8 mouse cellular contexts compared by ENCODE assay signal in the genomic region with DNA sequence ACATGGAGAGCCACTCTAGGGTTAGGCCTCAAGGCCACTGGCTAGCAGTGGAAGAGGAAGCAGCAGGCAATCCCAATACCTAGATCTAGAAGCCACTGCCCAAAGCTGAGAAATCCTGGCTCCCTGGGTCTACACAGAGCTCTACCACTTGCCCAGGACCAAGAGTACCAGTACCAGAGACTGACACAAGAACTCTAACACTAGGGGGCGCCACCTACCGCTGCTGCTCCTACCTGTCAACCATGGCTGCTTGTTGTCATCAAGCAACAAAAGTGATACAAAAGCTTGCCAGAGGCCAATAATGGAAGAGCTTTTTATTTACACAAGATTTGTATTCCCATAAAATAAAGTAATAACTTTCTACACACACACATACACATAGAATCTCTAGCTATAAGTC. TPM values are rescaled to one million over a fixed set of nuclear protein-coding genes. Genes with fewer than 3 reads are reported as not detected.
DNase-seq lines count a peak whose midpoint lies in the region; ATAC-seq and TF ChIP-seq lines count a peak whose summit lies in the region.

No protein-coding gene starts in this region.

- no peaks in the 10 kb centered on the region for H3K9me3 ChIP-seq in forebrain, postnatal 0 days (ENCODE audit: low read length)
- H3K9me3 ChIP-seq in forebrain, embryonic 13.5 days (replicated peaks), result no peaks in the 10 kb centered on the region

- no peaks in the 10 kb centered on the region for H3K27me3 ChIP-seq in forebrain, postnatal 0 days (ENCODE audit: insufficient read depth, low read length)
- H3K27me3 ChIP-seq in forebrain, embryonic 13.5 days, result no peaks in the 10 kb centered on the region

- peak; percentile 40 for DNase-seq in forebrain, postnatal 0 days
- DNase-seq in MN1 (ENCODE audit: low spot score), result peak; percentile 73
- DNase-seq in cerebellum, adult 9-11 months, result peak; percentile 49
- DNase-seq in gastrocnemius, postnatal 25 days, result peak; percentile 23
- DNase-seq in layer of hippocampus, postnatal 25 days (ENCODE audit: extremely low spot score in 1 of 2, low spot score in 1 of 2), result peak; percentile 37 to 74
- DNase-seq in testis, postnatal 10 days (ENCODE audit: low spot score), result peak; percentile 83

- no peak overlapping the region for H3K4me3 ChIP-seq in forebrain, postnatal 0 days (ENCODE audit: low read depth, low read length)
- H3K4me3 ChIP-seq in forebrain, embryonic 13.5 days, result no peak overlapping the region

- no peak overlapping the region for H3K9ac ChIP-seq in forebrain, postnatal 0 days
- no peak overlapping the region for H3K9ac ChIP-seq in forebrain, embryonic 13.5 days

- 6% methylated on average over 2 of the region's 2 CpGs for WGBS in forebrain, postnatal 0 days
- WGBS in forebrain, embryonic 13.5 days, result 2% methylated on average over 2 of the region's 2 CpGs

- TF ChIP-seq CTCF in forebrain, postnatal 0 days (IDR thresholded peaks at IDR 0.05; ENCODE audit: low read depth), result peak; percentile 63

- H3K36me3 ChIP-seq in forebrain, postnatal 0 days (ENCODE audit: insufficient read depth), result no peaks in the 10 kb centered on the region
- H3K36me3 ChIP-seq in forebrain, embryonic 13.5 days (ENCODE audit: poor library complexity, severe bottlenecking), result no peaks in the 10 kb centered on the region

- no peak overlapping the region for H3K4me2 ChIP-seq in forebrain, postnatal 0 days (ENCODE audit: low read depth)
- no peak overlapping the region for H3K4me2 ChIP-seq in forebrain, embryonic 13.5 days

- no peak overlapping the region for H3K27ac ChIP-seq in forebrain, postnatal 0 days (ENCODE audit: low read depth, low read length)
- H3K27ac ChIP-seq in forebrain, embryonic 13.5 days, result no peak overlapping the region

- ATAC-seq in forebrain, postnatal 0 days, result no peak
- ATAC-seq in forebrain, embryonic 13.5 days, result no peak
- ATAC-seq in megakaryocyte-erythroid progenitor cell, adult 5-6 weeks (replicated peaks; ENCODE audit: low FRiP score, low TSS enrichment, poor library complexity, severe bottlenecking), result peak; percentile 70; the same call in 1 of the 2 replicates

- no peaks in the 10 kb centered on the region for H3K4me1 ChIP-seq in forebrain, postnatal 0 days (ENCODE audit: insufficient read depth)
- no peaks in the 10 kb centered on the region for H3K4me1 ChIP-seq in forebrain, embryonic 13.5 days

RNA-seq across cellular contexts. Expression of a gene that starts 33.8 kb away (rescaled TPM):
- total RNA-seq in forebrain, postnatal 0 days (2014; rRNA removed), result 0.29 and 0.38 TPM in 2 replicates
- polyA plus RNA-seq in forebrain, postnatal 0 days (2015; fragmentation: Nextera tagmentation; extraction: Ambion mirVana), result 0.94 and 1.5 TPM in 2 replicates
- 1.5 and 1.6 TPM in 2 replicates for polyA plus RNA-seq in forebrain, embryonic 13.5 days (2015; fragmentation: Nextera tagmentation; extraction: Ambion mirVana)
- total RNA-seq in gastrocnemius, postnatal 25 days (2021), result under 1 TPM in 1 of 2 experiments, not detected in 1; 0.59 TPM
- under 1 TPM in 1 of 2 experiments, not detected in 1; 0.68 TPM for total RNA-seq in layer of hippocampus, postnatal 25 days (2021)
- 15.3 and 34.7 TPM in 2 replicates for total RNA-seq in megakaryocyte-erythroid progenitor cell, adult 5-6 weeks (2014; fragmentation: Nextera tagmentation)
- 36.9 and 51.4 TPM in 2 replicates for total RNA-seq in megakaryocyte-erythroid progenitor cell, adult 5-6 weeks (2017)

Comparison
In these comparisons a context has a peak if more than half of its experiments do, and no peak if none do; other contexts are left out.
1. DNase-seq: peak in every context shown above with its lines; median percentile 83 in testis, postnatal 10 days; 73 in MN1; 56 in layer of hippocampus, postnatal 25 days; 49 in cerebellum, adult 9-11 months; 40 in forebrain, postnatal 0 days; 23 in gastrocnemius, postnatal 25 days.
2. RNA of a gene that starts 33.8 kb away (total RNA-seq): 15.3 to 51.4 TPM in megakaryocyte-erythroid progenitor cell, adult 5-6 weeks; 0.68 TPM in layer of hippocampus, postnatal 25 days, 0.59 TPM in gastrocnemius, postnatal 25 days and 0.29 to 0.38 TPM in forebrain, postnatal 0 days; every median in the first group is over 4 times any median in the second.